Mouse (Mus musculus) liver, adult 2 months (tissue): ENCODE data around the gene Fxyd7. TPM values are rescaled to one million over a fixed set of nuclear protein-coding genes. Genes with fewer than 3 reads are reported as not detected.

Source experiments
- DNase-seq: peaks from one replicate; pipeline ENCODE4 v3.0.0-alpha.2; 2011; ENCODE audit warnings: low read depth, low spot score; ENCODE audit errors: extremely low read depth
- H3K27ac ChIP-seq: fragments of 200-500 bp; replicated peaks from 2 replicates; pipeline ENCODE4 v1.5.1; 2012; ENCODE audit warnings: low read depth, mild to moderate bottlenecking, control low read depth, inconsistent platforms, low read length; ENCODE audit not compliant: insufficient read depth
- H3K27me3 ChIP-seq: fragments of 200-500 bp; 2 replicates; pipeline ENCODE4 v1.6.1; 2012; ENCODE audit warnings: mild to moderate bottlenecking, moderate library complexity, low read length, inconsistent platforms; ENCODE audit not compliant: control insufficient read depth, insufficient read depth
- H3K36me3 ChIP-seq: fragments of 200-500 bp; 2 replicates; pipeline ENCODE4 v1.6.1; 2012; ENCODE audit warnings: low read length, inconsistent platforms; ENCODE audit not compliant: control insufficient read depth, insufficient read depth
- H3K4me1 ChIP-seq: fragments of 200-500 bp; 2 replicates; pipeline ENCODE4 v1.6.1; 2011; ENCODE audit warnings: low read length; ENCODE audit not compliant: control insufficient read depth, insufficient read depth
- H3K4me3 ChIP-seq: fragments of 200-500 bp; 2 replicates; pipeline ENCODE4 v1.5.1; 2011; ENCODE audit warnings: low read depth, mild to moderate bottlenecking, control low read depth, low read length, moderate library complexity; ENCODE audit not compliant: insufficient read depth
- H3K79me2 ChIP-seq: fragments of 200-500 bp; 2 replicates; pipeline ENCODE4 v1.6.1; 2012; ENCODE audit warnings: inconsistent platforms, mild to moderate bottlenecking, low read length, moderate library complexity; ENCODE audit not compliant: control insufficient read depth, insufficient read depth
- H3K9ac ChIP-seq: fragments of 200-500 bp; 2 replicates; pipeline ENCODE4 v1.6.1; 2012; ENCODE audit warnings: low read depth, mild to moderate bottlenecking, control low read depth, inconsistent platforms, low read length
- CTCF ChIP-seq: fragments of 200-500 bp; IDR thresholded peaks from 2 replicates; pipeline ENCODE4 v1.5.1; 2011; ENCODE audit warnings: low read depth, low read length, control low read depth
- POLR2A ChIP-seq: fragments of 200-500 bp; IDR thresholded peaks from 2 replicates; pipeline ENCODE4 v1.6.1; 2011; ENCODE audit warnings: low read length, control low read depth; ENCODE audit not compliant: insufficient read depth; ENCODE audit errors: extremely low read depth
- WGBS: fragments of 180-500 bp; shearing (Covaris S2); methylation state at CpG from one replicate; pipeline ENCODE4 v1.1.7; 2018; 5-methylcytosine and 5-hydroxymethylcytosine counted together
- polyA plus RNA-seq: library from polyadenylated mRNA; depleted of rRNA; stranded (reverse); fragments of >200 nt; gene quantifications from 2 replicates; pipeline ENCODE4 v1.2.3, GENCODE M21; 2012; rRNA removed
- total RNA-seq: library from RNA; depleted of rRNA; stranded (reverse); fragments of >200 nt; gene quantifications from 2 replicates; pipeline ENCODE4 v1.2.3, GENCODE M21; 2014; rRNA removed

Gene Fxyd7
- total and polyA plus RNA-seq, 2 experiments = 0.92 TPM; not detected in 1

- Histone ChIP-seq H3K4me1 (peaks cover 4% of the 10 kb centered on the region; the same call in 1 of the 2 replicates), H3K27me3 (no peaks in the 10 kb centered on the region), H3K36me3 (no peaks in the 10 kb centered on the region), H3K4me3 (no peak overlapping the region), H3K9ac (no peak overlapping the region), H3K27ac (no peak overlapping the region), H3K79me2 (no peaks in the 10 kb centered on the region)
- peak; percentile 19 for DNase-seq
- TF ChIP-seq POLR2A (no peak), CTCF (no peak)
- 41% methylated on average over 1 of the region's 1 CpGs for WGBS
Measured at GRCm38 (mm10) chr7:31008175-31008574, 43.1 kb downstream of the Fxyd7 start.

GRCm38 (mm10) chr7:31007775-31008174 is 43.5 kb downstream of the Fxyd7 start:
- no peaks in the 10 kb centered on the region for H3K27me3 ChIP-seq
- DNase-seq = no peak
- H3K4me3 ChIP-seq = no peak overlapping the region
- H3K9ac ChIP-seq = no peak overlapping the region
- TF ChIP-seq POLR2A (no peak), CTCF (no peak)
- H3K4me1 ChIP-seq = peaks cover 2% of the 10 kb centered on the region; the same call in 1 of the 2 replicates
- H3K27ac ChIP-seq = no peak overlapping the region
- WGBS = 89% methylated on average over 1 of the region's 1 CpGs
- H3K79me2 ChIP-seq = no peaks in the 10 kb centered on the region
- H3K36me3 ChIP-seq = no peaks in the 10 kb centered on the region

GRCm38 (mm10) chr7:31002650-31003049 is 48.6 kb downstream of the Fxyd7 start:
- Histone ChIP-seq H3K4me1 (peaks cover 2% of the 10 kb centered on the region), H3K36me3 (no peaks in the 10 kb centered on the region), H3K27me3 (no peaks in the 10 kb centered on the region), H3K9ac (peak overlapping the region; percentile 30; the same call in 1 of the 2 replicates), H3K79me2 (no peaks in the 10 kb centered on the region), H3K27ac (no peak overlapping the region), H3K4me3 (no peak overlapping the region)
- WGBS = 67% methylated on average over 8 of the region's 8 CpGs
- peak; percentile 28 for DNase-seq
- TF ChIP-seq CTCF (no peak), POLR2A (no peak)

GRCm38 (mm10) chr7:31000505-31001020 is 50.7 kb downstream of the Fxyd7 start:
- no peak overlapping the region for H3K9ac ChIP-seq
- WGBS = 27% methylated on average over 7 of the region's 7 CpGs
- DNase-seq = no peak

GRCm38 (mm10) chr7:30996491-30996890 is 54.8 kb downstream of the Fxyd7 start:
- peaks cover 2% of the 10 kb centered on the region for H3K4me1 ChIP-seq
- H3K27me3 ChIP-seq = no peaks in the 10 kb centered on the region
- no peaks in the 10 kb centered on the region for H3K79me2 ChIP-seq
- WGBS = 94% methylated on average over 2 of the region's 2 CpGs
- TF ChIP-seq POLR2A (no peak), CTCF (no peak)
- no peak for DNase-seq
- H3K36me3 ChIP-seq = no peaks in the 10 kb centered on the region
- no peak overlapping the region for H3K4me3 ChIP-seq
- no peak overlapping the region for H3K9ac ChIP-seq
- H3K27ac ChIP-seq = no peak overlapping the region

More at GRCm38 (mm10) chr7:31000505-31001020, 50.7 kb downstream of the Fxyd7 start:
- no peaks in the 10 kb centered on the region for H3K27me3 ChIP-seq
- TF ChIP-seq CTCF (no peak), POLR2A (no peak)
- no peak overlapping the region for H3K27ac ChIP-seq
- no peaks in the 10 kb centered on the region for H3K79me2 ChIP-seq
- peaks cover 2% of the 10 kb centered on the region for H3K4me1 ChIP-seq
- H3K4me3 ChIP-seq = no peak overlapping the region
- H3K36me3 ChIP-seq = no peaks in the 10 kb centered on the region

GRCm38 (mm10) chr7:30993986-30994385 is 57.3 kb downstream of the Fxyd7 start:
- no peak overlapping the region for H3K4me3 ChIP-seq
- no peaks in the 10 kb centered on the region for H3K27me3 ChIP-seq
- H3K4me1 ChIP-seq = peaks cover 3% of the 10 kb centered on the region; the same call in 1 of the 2 replicates
- H3K27ac ChIP-seq = no peak overlapping the region
- WGBS = 94% methylated on average over 5 of the region's 5 CpGs
- no peaks in the 10 kb centered on the region for H3K36me3 ChIP-seq
- H3K9ac ChIP-seq = no peak overlapping the region
- TF ChIP-seq POLR2A (no peak), CTCF (no peak)
- no peak for DNase-seq
- no peaks in the 10 kb centered on the region for H3K79me2 ChIP-seq

Other genes with a start within 250 kb of the Fxyd7 start
- gene Ffar2, start 227.7 kb downstream of the Fxyd7 start, total RNA-seq = 0.09 and 0.13 TPM in 2 replicates
- gene Ffar2, start 227.7 kb downstream of the Fxyd7 start, polyA plus RNA-seq = 0.04 TPM in 1 of 2 replicates, not detected in the other
- gene Ffar3, start 195.3 kb downstream of the Fxyd7 start, total RNA-seq = not detected in 2 replicates
- not detected in 2 replicates for gene Ffar3, start 195.3 kb downstream of the Fxyd7 start, polyA plus RNA-seq
- gene Ffar1, start 189.9 kb downstream of the Fxyd7 start, total RNA-seq = not detected in 2 replicates
- 0.05 and 0.21 TPM in 2 replicates for gene Ffar1, start 189.9 kb downstream of the Fxyd7 start, polyA plus RNA-seq
- gene Cd22, start 171.1 kb downstream of the Fxyd7 start, total RNA-seq = 0.74 and 1.8 TPM in 2 replicates
- 1.4 and 3.7 TPM in 2 replicates for gene Cd22, start 171.1 kb downstream of the Fxyd7 start, polyA plus RNA-seq
- 0.07 and 0.09 TPM in 2 replicates for gene Mag, start 136.6 kb downstream of the Fxyd7 start, total RNA-seq
- 0.20 and 0.37 TPM in 2 replicates for gene Mag, start 136.6 kb downstream of the Fxyd7 start, polyA plus RNA-seq
- 445 and 548 TPM in 2 replicates for gene Hamp2, start 126.8 kb downstream of the Fxyd7 start, total RNA-seq
- 6,798 and 9,385 TPM in 2 replicates for gene Hamp2, start 126.8 kb downstream of the Fxyd7 start, polyA plus RNA-seq
- gene Hamp, start 107.4 kb downstream of the Fxyd7 start, total RNA-seq = 1,191 and 3,227 TPM in 2 replicates
- 8,217 and 12,671 TPM in 2 replicates for gene Hamp, start 107.4 kb downstream of the Fxyd7 start, polyA plus RNA-seq
- gene Usf2, start 94.7 kb downstream of the Fxyd7 start, total RNA-seq = 40.5 and 55.1 TPM in 2 replicates
- gene Usf2, start 94.7 kb downstream of the Fxyd7 start, polyA plus RNA-seq = 160 and 161 TPM in 2 replicates
- gene Lsr, start 78.0 kb downstream of the Fxyd7 start, total RNA-seq = 75.7 and 86.7 TPM in 2 replicates
- gene Lsr, start 78.0 kb downstream of the Fxyd7 start, polyA plus RNA-seq = 289 and 362 TPM in 2 replicates
- gene Fam187b, start 77.7 kb downstream of the Fxyd7 start, total RNA-seq = 2.4 and 3.0 TPM in 2 replicates
- 3.7 and 3.9 TPM in 2 replicates for gene Fam187b, start 77.7 kb downstream of the Fxyd7 start, polyA plus RNA-seq
- gene Fxyd5, start 9.0 kb downstream of the Fxyd7 start, total RNA-seq = 3.6 and 3.8 TPM in 2 replicates
- gene Fxyd5, start 9.0 kb downstream of the Fxyd7 start, polyA plus RNA-seq = 5.4 and 7.8 TPM in 2 replicates
- gene Fxyd1, start 5.7 kb upstream of the Fxyd7 start, total RNA-seq = 127 and 154 TPM in 2 replicates
- 1,507 and 1,555 TPM in 2 replicates for gene Fxyd1, start 5.7 kb upstream of the Fxyd7 start, polyA plus RNA-seq
- 0.07 and 0.18 TPM in 2 replicates for gene Lgi4, start 7.9 kb upstream of the Fxyd7 start, total RNA-seq
- 0.04 and 0.09 TPM in 2 replicates for gene Lgi4, start 7.9 kb upstream of the Fxyd7 start, polyA plus RNA-seq
- 0.27 and 0.46 TPM in 2 replicates for gene Fxyd3, start 25.2 kb upstream of the Fxyd7 start, total RNA-seq
- 0.50 and 0.83 TPM in 2 replicates for gene Fxyd3, start 25.2 kb upstream of the Fxyd7 start, polyA plus RNA-seq
- 282 and 327 TPM in 2 replicates for gene Hpn, start 63.8 kb upstream of the Fxyd7 start, total RNA-seq
- gene Hpn, start 63.8 kb upstream of the Fxyd7 start, polyA plus RNA-seq = 883 and 920 TPM in 2 replicates
- gene Scn1b, start 75.5 kb upstream of the Fxyd7 start, total RNA-seq = 2.4 and 3.5 TPM in 2 replicates
- 4.4 and 7.1 TPM in 2 replicates for gene Scn1b, start 75.5 kb upstream of the Fxyd7 start, polyA plus RNA-seq
- gene Gramd1a, start 104.4 kb upstream of the Fxyd7 start, total RNA-seq = 5.1 and 6.6 TPM in 2 replicates
- gene Gramd1a, start 104.4 kb upstream of the Fxyd7 start, polyA plus RNA-seq = 17.0 and 33.0 TPM in 2 replicates
- gene Scgb2b2, start 239.0 kb upstream of the Fxyd7 start, total RNA-seq = not detected in 2 replicates
- gene Scgb2b2, start 239.0 kb upstream of the Fxyd7 start, polyA plus RNA-seq = not detected in 2 replicates
- not detected in 2 replicates for gene Scgb1b2, start 240.4 kb upstream of the Fxyd7 start, total RNA-seq
- not detected in 2 replicates for gene Scgb1b2, start 240.4 kb upstream of the Fxyd7 start, polyA plus RNA-seq